Comparison of ENCODE assay signal across 8 mouse cellular contexts in the genomic region with DNA sequence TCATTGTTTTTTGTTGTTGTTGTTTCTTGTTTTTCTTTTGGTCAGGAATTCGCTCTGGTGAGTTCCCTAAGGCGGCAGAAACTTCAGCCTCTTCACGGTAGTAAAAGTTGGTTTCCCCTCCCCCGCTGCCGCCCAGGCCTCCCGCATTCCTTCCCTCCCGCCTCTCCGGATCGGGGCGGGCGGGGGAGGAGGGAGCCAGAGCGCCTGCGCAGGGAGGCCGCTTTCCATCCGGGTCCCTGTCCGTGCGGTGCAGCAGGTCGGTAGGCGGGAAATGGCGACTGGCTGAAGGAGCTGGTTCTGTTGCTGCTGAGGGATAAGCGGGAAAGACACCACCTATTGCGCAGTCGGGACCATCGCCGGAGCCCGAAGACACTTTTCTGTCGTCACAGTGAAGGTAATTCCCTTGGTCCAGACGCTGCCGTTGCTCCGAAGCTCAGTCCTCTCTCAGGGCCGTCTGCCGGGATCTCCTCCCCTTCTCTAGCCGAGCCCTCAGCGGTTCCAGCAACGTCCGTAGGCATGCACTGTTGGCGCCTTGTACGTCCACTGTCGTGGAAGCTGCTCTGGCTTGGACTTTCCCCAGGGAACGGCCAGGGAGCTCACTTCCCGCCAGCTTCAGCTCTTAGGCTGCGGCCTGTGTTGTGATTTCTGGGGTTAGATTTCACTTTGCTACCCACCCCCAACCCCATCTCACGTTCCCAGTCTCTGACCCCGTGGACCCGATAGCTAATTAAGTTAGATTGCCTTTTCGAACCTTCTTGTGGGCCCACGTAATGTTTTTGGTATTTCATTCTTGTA. TPM values are rescaled to one million over a fixed set of nuclear protein-coding genes. Genes with fewer than 3 reads are reported as not detected.
DNase-seq lines count a peak whose midpoint lies in the region; ATAC-seq lines count a peak whose summit lies in the region.

No protein-coding gene starts in this region.

- peak; percentile 79 for ATAC-seq in common myeloid progenitor, adult 5-6 weeks (replicated peaks; ENCODE audit: low read depth, poor library complexity, severe bottlenecking)
- peak; percentile 80 for ATAC-seq in megakaryocyte progenitor cell, adult 5-6 weeks (replicated peaks; ENCODE audit: poor library complexity)

- peak; percentile 98 for DNase-seq in ZHBTc4 (ENCODE audit: low read depth, low spot score)
- DNase-seq in gastrocnemius, adult 8-10 months (ENCODE audit: low spot score in 2 of 2), result peak; percentile 90 to 93
- peak; percentile 96 for DNase-seq in induced T-regulatory cell, adult 2 months (ENCODE audit: low read depth)
- peak; percentile 83 to 95 for DNase-seq in left cerebral cortex, adult 9 months (ENCODE audit: low spot score in 2 of 2)
- DNase-seq in right cerebral cortex, postnatal 14 days, result peak; percentile 94
- DNase-seq in urinary bladder, postnatal 36 days (ENCODE audit: low spot score in 2 of 2), result peak; percentile 94 to 95

RNA-seq across cellular contexts. Expression of gene Mageb3, which starts 0.5 kb away (rescaled TPM):
- total RNA-seq in common myeloid progenitor, adult 5-6 weeks (2017), result 0.73 TPM in 1 of 2 replicates, not detected in the other
- total RNA-seq in gastrocnemius, adult 8-10 months (2022), result not detected
- 0.20 and 0.42 TPM in 2 replicates for total RNA-seq in megakaryocyte progenitor cell, adult 5-6 weeks (2015)
- 0.81 and 0.87 TPM in 2 replicates for total RNA-seq in megakaryocyte progenitor cell, adult 5-6 weeks (2017)

RNA-seq across cellular contexts. Expression of gene Ctdspl2, which starts 0.6 kb away (rescaled TPM):
- total RNA-seq in common myeloid progenitor, adult 5-6 weeks (2017), result 72.6 and 94.4 TPM in 2 replicates
- 1 to 10 TPM; 5.0 to 8.0 (median 6.4) TPM for total RNA-seq in gastrocnemius, adult 8-10 months (2022)
- 47.7 and 57.0 TPM in 2 replicates for total RNA-seq in megakaryocyte progenitor cell, adult 5-6 weeks (2015)
- total RNA-seq in megakaryocyte progenitor cell, adult 5-6 weeks (2017), result 60.0 and 79.7 TPM in 2 replicates

Comparison
In these comparisons a context has a peak if more than half of its experiments do, and no peak if none do; other contexts are left out.
1. Peak in every context shown above with its lines: DNase-seq and ATAC-seq.